Mouse (Mus musculus): ENCODE data around the gene Acbd3.

Acbd3 gene

DNA sequence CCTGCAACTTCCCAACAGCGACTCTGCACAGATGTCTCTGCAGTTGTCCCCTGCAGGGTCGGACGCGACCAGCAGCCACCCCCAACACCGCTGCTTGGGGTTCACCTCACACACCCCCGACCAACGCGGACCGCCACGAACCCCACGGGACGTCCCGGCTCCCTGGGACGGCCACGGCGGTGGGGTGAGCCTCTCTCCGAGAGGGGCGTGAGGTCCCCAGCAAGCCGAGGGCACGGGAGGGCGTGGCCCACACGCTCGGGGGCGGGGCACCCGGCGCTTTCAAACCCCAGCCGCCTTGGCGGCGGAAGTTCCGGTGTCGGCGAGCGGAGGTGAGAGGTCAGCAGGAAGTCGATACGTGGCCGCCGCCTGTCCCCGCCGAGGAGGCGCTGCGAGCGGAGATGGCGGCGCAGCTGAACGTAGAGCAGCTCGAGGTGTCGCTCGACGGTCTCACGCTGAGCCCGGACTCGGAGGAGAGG is at the start of gene Acbd3:
TSS of gene Acbd3 (plus strand) at position 340 of the 476 bp plus-strand sequence.
- DNase-seq (ENCODE audit: extremely low read depth, low read depth, low spot score), result no peak

DNA sequence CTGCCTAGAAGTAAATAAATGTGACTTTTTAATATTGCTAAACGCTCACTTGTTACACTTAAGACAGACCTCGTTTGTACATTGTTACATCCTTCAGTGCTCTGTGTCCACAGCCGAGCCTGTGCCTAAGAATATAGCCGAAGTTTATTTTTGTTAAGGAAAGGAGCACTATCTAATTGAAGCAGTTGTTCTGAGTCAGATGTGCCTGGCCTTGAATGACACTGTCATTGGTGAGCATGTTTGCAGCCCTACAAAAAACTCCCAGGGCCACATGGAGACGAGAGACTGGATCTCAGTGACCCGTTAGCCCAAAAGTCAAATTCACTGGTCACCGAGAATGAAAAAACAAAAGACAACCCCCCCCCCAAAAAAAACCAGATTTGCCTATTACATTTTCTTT is 34.6 kb upstream of the Acbd3 start:
- DNase-seq (ENCODE audit: extremely low read depth, low read depth, low spot score), result no peak

DNA sequence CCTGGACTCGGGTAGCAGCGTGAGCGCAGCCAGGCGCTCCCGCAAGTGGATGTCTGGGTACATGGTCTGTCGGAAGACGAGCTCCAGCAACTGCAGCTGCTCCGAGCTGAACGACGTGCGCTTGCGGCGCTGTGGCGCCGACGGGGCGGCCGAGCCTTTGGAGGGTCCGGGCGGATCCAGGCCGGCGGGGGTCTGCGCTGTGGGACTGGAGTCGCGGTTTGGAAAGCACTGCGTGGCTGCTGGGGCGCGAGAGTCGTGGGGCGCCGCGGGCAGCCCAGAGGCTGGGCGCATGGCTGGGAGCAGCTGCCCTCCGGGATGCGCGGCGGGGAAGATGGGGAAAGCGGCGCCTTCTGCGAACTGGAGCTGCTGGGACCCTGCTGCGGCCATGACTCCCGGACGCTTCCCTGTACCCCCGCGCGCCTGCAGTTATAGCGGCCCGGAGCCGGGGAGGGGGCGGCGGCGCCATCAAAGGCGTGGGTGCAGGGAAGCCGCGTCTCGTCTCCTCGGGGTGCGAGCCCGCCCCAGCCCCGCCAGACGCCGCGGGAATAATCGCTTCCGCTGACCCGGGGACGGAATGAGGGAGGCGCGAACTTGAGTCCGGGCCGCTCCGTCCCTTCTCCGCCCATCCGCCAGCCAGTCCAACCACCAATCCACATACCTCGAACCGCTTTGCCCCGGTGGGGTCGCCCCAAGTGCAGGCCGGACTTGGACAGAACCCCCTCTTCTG is 29.1 kb upstream of the Acbd3 start, which contains the start of gene Mixl1:
TSS of gene Mixl1 (minus strand) at position 409 of the 727 bp plus-strand sequence.
- DNase-seq (ENCODE audit: extremely low read depth, low read depth, low spot score), result no peak

DNA sequence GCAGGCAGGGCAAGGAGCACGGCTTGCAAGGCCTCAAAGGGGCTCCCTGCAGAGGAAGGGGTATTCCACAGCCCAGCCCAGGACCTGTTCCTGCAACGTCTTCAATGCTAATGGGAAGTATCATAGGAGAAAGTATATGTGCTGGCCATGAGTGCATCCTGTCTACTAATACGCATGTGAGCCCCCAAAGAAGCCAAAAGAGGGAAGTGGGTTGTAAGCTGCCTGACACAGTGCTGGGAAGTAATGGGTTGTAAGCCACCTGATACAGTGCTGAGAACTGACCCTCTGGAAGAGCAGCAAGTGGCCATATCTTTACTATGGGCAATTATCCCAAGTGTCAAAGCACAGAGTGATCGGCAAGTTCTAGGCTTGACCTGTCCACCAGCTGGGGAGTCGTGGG is 27.8 kb upstream of the Acbd3 start:
- DNase-seq (ENCODE audit: extremely low read depth, low read depth, low spot score), result no peak

DNA sequence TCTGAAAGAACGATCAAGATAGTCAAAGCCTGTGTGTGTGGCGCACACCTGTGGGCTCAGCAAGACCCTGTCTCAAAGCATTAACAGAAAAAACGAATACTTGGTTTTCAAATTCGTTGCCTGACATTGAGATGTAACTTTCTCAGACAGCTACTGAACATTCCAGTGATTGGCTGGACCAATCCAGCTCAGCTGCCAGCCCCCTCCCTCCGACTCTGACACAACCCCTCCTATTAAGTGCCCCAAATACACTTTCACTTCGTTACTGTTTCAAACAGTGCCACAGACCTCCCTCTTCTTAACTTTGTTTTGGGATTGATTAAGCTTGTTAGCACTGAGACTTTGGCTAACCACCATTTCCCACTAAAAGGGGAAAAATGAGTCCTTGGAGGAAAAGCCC is 22.4 kb upstream of the Acbd3 start:
- DNase-seq (ENCODE audit: extremely low read depth, low read depth, low spot score), result no peak

DNA sequence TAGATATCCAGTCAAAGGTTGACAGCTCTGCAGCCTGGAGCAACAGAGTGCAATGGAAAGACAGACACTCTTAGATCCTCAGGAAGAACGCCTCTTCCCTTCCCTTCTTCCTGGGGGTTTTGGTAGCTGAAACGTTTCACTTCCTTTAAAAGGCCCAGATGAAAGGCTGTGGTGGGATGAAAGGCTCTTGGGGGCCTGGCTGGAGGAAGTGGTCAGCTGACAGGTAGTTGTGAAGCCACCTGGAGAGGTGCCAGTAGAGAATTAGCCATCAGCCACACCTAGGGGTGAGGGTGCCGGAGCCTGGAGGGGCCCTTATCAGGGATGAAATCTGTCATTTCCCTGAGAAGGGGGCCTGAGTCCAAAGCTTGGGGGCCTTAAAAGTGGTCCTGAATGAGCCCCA is 18.5 kb upstream of the Acbd3 start:
- no peak for DNase-seq (ENCODE audit: extremely low read depth, low read depth, low spot score)

DNA sequence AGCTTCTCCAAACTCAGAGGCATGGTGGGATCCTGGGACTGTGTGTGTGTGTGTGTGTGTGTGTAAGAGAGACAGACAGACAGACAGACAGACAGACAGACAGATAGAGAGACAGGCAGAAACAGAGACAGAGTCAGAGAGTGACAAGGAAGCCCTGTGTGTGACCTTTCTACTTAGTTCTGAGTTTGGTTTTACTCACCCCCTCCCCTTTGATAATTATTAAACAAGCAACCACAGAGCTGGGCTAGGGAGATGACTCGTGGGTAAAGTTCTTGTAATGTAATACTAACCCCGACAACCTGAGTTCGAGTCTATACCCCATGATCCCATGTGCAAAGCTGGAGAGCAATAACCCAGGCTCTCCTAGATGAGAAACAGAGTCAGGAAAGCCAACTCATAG is 18.0 kb upstream of the Acbd3 start:
- DNase-seq (ENCODE audit: extremely low read depth, low read depth, low spot score), result no peak

DNA sequence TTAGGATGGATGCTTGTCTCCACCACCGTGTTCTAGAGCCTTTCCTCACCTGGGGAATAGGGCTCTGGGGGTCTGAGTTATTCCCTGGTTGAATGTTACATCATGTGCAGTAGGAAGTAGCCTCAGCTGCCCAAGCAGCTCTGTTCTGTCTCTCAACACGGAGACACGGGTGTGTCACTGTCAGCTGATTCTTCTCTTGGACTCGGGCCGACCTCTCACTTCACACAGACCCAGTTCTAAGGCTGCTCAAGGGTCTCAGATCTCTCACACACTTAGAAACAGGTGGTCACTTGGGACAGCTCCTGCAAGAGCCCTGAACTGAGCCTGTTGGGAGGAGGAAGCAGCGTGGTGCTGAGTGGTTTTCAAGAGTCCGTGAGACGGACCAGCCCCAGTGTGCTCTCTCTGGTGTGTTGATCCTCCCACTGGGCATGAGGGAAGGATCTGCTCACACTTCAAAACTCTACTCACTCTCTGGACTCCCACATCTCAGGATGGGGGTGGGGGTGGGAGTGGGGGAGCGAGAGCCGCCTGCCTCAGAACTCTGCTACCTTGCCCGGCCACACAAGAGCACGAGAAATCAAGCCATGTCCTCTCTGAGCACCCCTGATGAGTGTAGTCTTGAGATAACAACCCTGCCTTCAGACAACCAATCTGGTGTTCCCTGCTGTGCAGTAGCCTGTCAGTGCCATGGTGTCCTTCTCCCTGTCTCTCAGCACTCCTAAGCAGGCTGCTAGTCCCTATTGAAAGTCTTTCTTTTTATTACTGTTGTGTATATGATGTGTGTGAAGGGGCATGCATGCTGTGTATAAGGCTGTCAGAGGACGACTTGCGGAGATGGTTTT is 16.7 kb upstream of the Acbd3 start:
- DNase-seq (ENCODE audit: extremely low read depth, low read depth, low spot score), result no peak

DNA sequence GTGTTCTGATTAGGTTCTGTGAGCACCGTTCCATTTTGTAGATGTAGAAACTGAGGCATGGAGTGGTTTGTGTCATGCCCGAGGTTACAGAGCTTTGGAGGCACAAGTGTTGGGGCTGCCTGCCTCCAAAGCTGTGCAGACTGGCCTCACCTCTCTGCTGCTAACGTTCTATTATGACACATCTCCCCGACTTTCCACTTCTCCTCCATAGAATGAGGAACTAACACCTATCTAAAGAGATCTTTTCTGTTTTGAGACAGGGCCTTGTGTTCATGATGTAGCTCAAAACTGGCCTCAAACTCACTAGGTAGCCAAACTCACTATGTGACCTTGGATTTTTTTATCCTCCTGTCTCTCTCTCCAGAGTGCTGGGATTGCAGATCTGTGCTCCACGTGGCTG is 7.1 kb upstream of the Acbd3 start:
- DNase-seq (ENCODE audit: extremely low read depth, low read depth, low spot score), result no peak

DNA sequence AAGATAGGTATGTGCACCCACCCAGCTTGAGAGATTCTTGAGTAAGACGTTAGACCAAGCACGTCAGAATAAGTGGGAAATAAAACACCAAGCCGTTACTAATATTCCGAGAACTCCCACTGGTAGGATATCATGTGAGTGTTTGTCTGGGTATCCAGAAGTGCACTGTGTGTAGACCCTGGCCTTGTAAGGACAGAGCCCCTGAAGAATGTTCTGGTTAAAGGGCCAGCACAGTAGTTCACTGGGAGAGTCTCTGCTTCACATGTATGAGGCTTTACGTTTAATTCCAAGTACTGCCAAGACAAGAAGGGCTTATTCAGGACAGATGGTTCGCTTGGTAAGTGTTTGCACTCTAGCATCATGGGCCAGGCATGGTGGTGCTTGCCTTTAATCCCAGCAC is 6.4 kb upstream of the Acbd3 start:
- DNase-seq (ENCODE audit: extremely low read depth, low read depth, low spot score), result no peak

DNA sequence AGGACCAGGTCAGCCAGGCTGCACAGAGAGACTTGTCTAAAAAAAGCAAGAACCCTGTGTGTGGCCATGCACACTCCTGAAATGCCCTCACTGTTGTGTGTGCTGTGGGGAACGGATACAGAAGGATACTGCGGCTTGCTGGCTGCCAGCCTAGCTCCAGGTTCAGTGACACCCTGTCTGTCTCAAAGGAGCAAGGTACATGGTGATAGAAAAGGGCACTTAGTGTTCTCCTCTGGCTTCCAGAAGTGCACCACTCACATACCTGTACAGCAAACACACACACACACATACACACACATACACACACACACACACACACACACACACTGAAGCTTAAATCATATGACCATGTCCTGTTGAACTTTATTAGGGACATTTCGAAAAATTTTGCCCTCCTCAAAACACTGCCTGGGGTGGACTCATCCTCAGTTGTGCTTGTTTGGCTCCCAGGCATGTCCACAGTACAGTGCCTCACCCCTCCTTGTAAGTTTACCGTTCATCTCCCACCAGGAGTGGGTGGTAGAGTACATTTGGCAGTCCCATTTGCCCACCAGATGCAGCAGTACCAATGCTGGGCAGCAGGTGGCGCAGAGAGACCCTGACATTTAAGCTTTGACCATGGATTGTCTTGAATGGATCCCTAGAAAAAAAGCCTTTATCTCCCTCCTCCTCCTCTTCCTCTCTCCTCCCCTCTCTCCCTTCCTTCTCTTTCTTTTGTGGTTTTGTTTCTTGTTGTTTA is 5.7 kb upstream of the Acbd3 start:
- no peak for DNase-seq (ENCODE audit: extremely low read depth, low read depth, low spot score)

DNA sequence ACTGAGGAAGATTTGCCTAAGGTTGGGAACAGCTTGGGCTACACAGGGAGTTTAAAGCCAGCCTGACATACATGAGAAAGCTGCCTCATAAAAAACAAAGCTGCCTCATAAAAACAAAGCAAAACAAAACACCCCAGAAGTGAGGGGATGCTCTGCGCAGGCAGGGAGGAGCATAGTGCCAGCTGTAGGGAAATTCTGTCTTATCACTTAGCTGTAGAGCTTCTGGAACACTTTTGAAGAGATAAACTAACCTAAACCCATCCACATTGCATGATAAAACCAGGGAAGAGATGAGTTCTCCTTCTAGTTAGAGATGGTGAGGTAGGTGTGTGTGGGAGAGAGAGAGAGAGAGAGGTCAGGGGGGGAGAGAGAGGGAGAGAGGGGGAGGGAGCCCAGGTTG is 3.2 kb upstream of the Acbd3 start:
- no peak for DNase-seq (ENCODE audit: extremely low read depth, low read depth, low spot score)

DNA sequence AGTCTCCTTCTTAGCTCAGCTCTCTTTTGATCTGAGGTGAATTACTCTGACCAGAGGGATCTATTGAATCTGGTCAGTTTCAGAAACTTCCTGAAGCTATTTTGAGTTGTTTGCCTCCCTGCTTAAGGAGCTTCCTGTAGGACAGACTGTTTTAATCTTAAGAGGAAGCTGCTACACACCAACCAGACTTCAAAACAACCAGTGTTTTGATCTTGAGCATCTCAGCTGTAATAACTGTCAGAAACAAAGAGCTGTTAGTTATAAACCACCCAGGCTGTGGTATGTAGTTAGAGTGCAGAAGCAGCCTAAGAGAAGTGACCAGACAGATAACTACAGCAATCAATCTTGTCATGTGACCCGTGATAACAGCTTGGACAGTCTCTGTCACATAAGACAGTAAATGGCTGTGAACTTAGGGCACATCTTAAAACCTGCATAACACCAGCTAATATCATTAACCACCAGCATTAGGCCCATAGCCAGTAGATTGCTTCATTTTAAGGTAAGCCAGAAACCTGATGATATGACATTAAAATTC is 2.1 kb upstream of the Acbd3 start:
- no peak for DNase-seq (ENCODE audit: extremely low read depth, low read depth, low spot score)

DNA sequence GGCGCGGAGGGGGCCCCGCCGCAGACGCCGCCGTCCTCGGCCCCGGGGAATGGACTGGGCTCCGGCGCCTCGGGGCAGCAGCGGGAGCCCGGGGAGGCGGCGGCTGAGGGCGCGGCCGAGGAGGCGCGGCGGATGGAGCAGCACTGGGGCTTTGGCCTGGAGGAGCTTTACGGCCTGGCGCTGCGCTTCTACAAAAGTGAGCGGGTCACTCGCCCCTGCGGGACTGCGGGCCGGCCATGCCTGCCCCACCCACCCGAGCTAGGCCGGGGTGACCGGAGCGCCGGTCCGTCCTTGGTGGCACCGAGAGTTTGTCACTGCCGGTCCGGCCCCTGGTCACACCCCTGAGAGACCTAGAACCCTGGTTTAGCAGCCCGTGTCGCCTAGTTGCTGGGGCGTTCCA is 340 bp downstream of the Acbd3 start:
- DNase-seq (ENCODE audit: extremely low read depth, low read depth, low spot score), result no peak

DNA sequence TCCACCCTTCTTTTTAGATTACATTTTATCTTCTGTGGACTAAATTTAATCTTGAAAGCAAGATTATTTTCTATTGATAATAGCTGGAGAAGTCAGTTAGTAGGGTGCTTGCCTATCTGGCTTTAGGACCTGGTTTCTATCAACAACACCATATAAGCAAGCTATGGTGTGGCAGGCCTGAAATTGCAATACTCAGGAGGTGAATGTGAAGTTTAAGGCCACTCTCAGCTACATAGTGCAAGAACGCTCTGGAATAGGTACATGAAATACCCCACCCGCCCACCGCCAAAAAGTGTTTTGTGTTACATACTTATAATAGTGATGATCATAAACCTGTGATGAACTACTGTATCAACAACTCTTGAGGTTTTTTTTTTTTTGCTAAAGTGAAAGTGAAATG is 3.4 kb downstream of the Acbd3 start:
- no peak for DNase-seq (ENCODE audit: extremely low read depth, low read depth, low spot score)

DNA sequence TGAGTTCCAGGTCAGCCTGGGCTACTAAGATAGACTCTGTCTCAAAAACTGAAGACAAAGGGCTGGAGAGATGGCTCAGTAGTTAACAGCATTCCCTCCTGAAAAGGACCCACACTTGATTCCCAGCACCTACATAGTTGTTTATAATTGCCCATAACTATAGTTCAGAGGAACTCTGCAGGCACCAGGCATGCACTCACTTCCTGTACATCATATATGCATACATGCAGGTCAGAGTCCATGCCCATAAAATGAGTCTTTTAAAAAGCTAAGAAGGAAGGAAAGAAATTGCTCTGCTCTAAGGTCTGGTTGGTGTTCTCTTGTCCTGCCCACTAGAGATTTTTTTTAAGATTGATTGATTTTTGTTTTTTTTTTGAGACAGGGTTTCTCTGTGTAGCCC is 22.0 kb downstream of the Acbd3 start:
- DNase-seq (ENCODE audit: extremely low read depth, low read depth, low spot score), result no peak

DNA sequence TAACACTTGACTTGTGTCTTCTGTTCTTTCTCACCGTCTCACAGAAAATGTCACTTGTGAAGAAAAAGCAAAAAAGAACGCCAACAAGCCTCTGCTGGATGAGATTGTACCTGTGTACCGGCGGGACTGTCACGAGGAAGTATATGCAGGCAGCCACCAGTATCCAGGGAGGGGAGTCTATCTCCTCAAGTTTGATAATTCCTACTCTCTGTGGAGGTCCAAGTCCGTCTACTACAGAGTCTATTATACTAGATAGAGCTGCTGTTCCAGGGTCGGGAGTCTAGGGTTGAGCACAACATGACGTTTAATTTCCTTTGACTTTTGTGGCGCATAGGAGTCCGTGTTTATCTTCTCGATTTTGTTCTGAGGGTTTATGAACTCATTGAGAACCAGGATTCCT is 26.3 kb downstream of the Acbd3 start:
- no peak for DNase-seq (ENCODE audit: extremely low read depth, low read depth, low spot score)

DNA sequence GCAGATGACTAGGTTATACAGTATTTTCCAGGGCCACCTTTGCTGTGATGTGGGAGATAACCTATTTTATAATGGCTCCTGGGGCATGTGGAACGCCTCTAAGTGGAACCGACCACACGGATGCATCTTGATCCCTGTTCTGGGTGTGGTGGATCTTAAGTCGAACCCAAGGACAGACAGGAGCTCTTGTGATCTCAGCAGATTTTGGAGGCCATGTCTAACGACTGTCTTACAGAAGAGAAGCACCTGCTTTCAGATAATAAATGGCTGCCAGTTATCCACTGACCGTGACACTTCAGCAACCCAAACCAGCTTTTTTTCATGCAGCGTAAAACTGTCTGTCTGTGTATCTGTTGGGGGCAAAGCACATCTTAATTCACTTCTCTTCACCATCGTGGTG is 28.5 kb downstream of the Acbd3 start:
- DNase-seq (ENCODE audit: extremely low read depth, low read depth, low spot score), result no peak

DNA sequence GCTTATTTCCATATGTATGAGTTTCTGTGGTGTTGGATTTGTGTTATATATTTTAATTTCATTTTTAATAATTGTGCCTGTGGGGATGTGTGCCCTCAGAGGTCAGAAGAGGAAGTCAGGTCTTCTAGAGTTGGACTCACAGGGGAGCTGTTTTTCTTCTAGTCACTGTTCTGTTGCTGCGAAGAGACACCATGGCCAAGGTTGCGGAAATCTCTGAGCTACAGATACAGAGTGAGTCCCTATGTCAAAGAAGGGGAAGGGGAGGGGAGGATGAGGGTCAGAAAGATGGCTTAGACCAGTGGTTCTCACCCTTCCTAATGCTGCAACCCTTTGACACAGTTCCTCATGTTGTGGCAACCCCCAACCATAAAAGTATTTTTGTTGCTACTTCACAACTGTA is 30.9 kb downstream of the Acbd3 start:
- DNase-seq (ENCODE audit: extremely low read depth, low read depth, low spot score), result no peak

DNA sequence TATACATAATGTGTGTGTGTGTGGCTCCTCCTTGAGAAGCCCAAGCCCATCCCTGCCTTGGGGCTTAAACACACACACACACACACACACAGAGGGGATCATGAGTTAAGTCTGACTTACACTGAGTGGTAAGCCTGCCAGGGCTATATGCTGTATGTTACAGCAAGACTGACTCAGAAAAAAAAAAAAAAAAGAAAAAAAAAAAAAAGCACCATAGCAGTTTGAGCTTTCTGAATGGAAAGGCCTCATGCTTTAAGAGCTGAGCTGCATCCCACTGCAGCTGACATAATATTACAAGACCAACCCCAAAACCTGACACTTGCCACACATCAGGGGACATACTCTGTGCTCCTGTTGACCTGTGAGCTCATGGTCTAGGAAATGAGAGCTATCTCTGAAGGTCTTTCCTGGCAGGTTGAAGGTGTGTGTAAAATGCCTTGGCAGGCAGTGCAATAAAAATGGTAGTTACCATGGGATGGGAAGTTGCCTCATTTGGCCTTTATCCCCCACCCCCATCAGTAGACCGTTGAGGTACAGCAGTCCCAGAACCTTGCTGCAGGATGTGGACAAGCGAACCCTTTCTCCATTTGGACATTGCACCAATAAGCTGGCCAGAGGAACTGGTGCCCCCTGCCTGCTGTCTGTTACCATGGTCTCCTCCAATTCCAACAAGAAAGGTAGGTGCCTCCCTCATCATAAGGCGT is 31.6 kb downstream of the Acbd3 start:
- no peak for DNase-seq (ENCODE audit: extremely low read depth, low read depth, low spot score)
